Mouse (Mus musculus) embryonic fibroblast, embryonic 13.5 days (primary cell): ENCODE data around the gene Glrx. TPM values are rescaled to one million over a fixed set of nuclear protein-coding genes. Genes with fewer than 3 reads are reported as not detected.

Experiments
- H3K27ac ChIP-seq: 2 replicates; pipeline ENCODE4 v1.5.1; 2012; ENCODE audit warnings: low read length, control low read depth, inconsistent platforms; ENCODE audit not compliant: insufficient read depth
- H3K4me1 ChIP-seq: 2 replicates; pipeline ENCODE4 v1.6.1; 2011; ENCODE audit warnings: low read length; ENCODE audit not compliant: control insufficient read depth, insufficient read depth
- H3K4me3 ChIP-seq: 2 replicates; pipeline ENCODE4 v1.5.1; 2011; ENCODE audit warnings: mild to moderate bottlenecking, control low read depth, low read length; ENCODE audit not compliant: insufficient read depth
- CTCF ChIP-seq: IDR thresholded peaks from 2 replicates; pipeline ENCODE4 v1.5.1; 2011; ENCODE audit warnings: mild to moderate bottlenecking, control low read depth, low read length, moderate library complexity, borderline replicate concordance; ENCODE audit not compliant: insufficient read depth
- POLR2A ChIP-seq: IDR thresholded peaks from 2 replicates; pipeline ENCODE4 v1.6.1; 2011; ENCODE audit warnings: low read depth, mild to moderate bottlenecking, control low read depth, low read length, moderate library complexity
- polyA plus RNA-seq: library from polyadenylated mRNA; stranded (reverse); fragments of >200 nt; gene quantifications from 2 replicates; pipeline ENCODE4 v1.2.4, GENCODE M21; 2011; ENCODE audit warnings: low read depth; ENCODE audit not compliant: missing spikeins, insufficient read length

Glrx gene
- polyA plus RNA-seq, 1 experiment = 31.1 TPM

DNA sequence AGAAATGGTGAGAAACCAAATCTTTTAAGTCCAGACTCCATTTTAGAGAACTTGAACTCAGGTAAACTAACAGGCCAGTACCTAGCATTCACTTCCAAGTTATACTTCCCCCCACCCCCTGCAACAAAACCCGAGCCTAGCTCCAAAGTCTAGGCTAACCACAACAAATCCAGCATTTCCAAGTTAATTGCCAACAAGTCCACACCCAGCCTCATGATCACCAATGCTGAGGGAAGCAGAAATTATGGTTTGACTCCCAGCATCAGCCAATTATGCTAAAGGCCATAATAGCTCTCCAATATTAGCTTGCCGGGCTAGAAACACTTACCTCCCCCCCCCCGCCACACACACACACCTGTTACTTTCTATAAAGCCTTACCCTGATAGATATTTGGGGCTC, 40.1 kb downstream of the Glrx start:
- Histone ChIP-seq H3K4me3 (no peak overlapping the region), H3K4me1 (no peaks in the 10 kb centered on the region), H3K27ac (no peak overlapping the region)
- no peak for TF ChIP-seq POLR2A
- TF ChIP-seq CTCF = no peak

GRCm38 (mm10) chr13:75880501-75880900, 40.8 kb downstream of the Glrx start:
- no peak for TF ChIP-seq CTCF
- TF ChIP-seq POLR2A = no peak
- Histone ChIP-seq H3K4me1 (no peaks in the 10 kb centered on the region), H3K27ac (no peak overlapping the region), H3K4me3 (no peak overlapping the region)

DNA sequence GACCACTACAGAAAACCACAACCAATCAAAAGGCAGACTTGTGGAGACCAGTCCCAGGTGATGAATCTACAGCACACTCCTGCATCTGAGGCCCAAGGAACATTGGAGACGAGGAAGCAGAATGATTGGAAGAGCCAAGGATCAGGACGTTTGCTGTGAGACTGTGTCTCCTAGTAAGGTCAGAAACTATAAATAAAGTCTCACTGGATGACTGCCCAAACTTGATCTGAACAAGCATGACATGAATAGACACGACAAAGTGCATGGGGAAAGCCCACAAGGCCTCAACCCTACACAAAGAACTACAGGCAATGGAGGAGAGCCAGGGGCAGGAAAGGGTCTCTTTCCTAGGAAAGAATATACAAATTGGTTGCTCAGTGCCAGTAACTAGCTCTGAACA, 44.1 kb downstream of the Glrx start:
- H3K4me1 ChIP-seq = no peaks in the 10 kb centered on the region
- H3K4me3 ChIP-seq = no peak overlapping the region
- no peak for TF ChIP-seq POLR2A
- H3K27ac ChIP-seq = no peak overlapping the region

GRCm38 (mm10) chr13:75891868-75892267, 52.2 kb downstream of the Glrx start:
- TF ChIP-seq POLR2A = no peak
- no peak for TF ChIP-seq CTCF
- Histone ChIP-seq H3K4me1 (no peaks in the 10 kb centered on the region), H3K4me3 (no peak overlapping the region), H3K27ac (no peak overlapping the region)

DNA sequence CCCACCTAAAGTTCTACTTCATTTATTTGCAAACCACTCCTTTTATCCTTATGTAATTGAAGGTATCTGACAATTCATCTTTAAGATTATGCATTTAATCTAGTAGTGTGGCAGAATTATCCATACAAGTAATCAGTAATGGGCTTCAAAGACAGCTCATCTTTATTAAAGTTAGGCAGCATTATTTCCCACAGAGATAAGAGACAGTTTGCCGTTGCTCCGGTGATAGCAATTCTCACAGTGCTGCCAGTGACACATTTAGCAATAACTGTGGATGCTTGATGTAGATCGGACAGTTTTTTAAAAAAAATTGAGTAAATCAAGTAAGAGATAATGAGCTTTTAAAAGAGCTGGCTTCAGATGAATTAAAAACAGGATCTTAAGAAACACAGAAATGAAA, 52.6 kb downstream of the Glrx start:
- no peaks in the 10 kb centered on the region for H3K4me1 ChIP-seq
- no peak overlapping the region for H3K4me3 ChIP-seq
- no peak overlapping the region for H3K27ac ChIP-seq
- TF ChIP-seq POLR2A = no peak
- no peak for TF ChIP-seq CTCF

- Histone ChIP-seq H3K27ac (no peak overlapping the region), H3K4me3 (no peak overlapping the region), H3K4me1 (no peaks in the 10 kb centered on the region)
- TF ChIP-seq POLR2A (no peak), CTCF (no peak)
These were observed 53.2 kb downstream of the Glrx start for GRCm38 (mm10) chr13:75892876-75893275.

Other genes starting within 250 kb of the Glrx start
- gene Ell2, start 133.1 kb upstream of the Glrx start, polyA plus RNA-seq = 67.4 and 80.7 TPM in 2 replicates
- gene Rhobtb3, start 104.1 kb downstream of the Glrx start, polyA plus RNA-seq = 91.2 and 101 TPM in 2 replicates
- gene Spata9, start 127.3 kb downstream of the Glrx start, polyA plus RNA-seq = 0.49 TPM in 1 of 2 replicates, not detected in the other
- 14.1 and 18.2 TPM in 2 replicates for gene Rfesd, start 178.9 kb downstream of the Glrx start, polyA plus RNA-seq
- not detected in 2 replicates for gene Gpr150, start 217.1 kb downstream of the Glrx start, polyA plus RNA-seq